Mouse (Mus musculus) urinary bladder, postnatal 25 days (tissue): ENCODE results near the gene Dek.

ENCODE experiments used
- DNase-seq: peaks from one replicate; pipeline ENCODE4 v3.0.0; 2022; ENCODE audit warnings: low spot score

Gene Dek

GRCm38 (mm10) chr13:47105711-47106579, at the start of gene Dek:
TSS of gene Dek (minus strand) at chr13:47106201.
- peak; percentile 76 for DNase-seq

GRCm38 (mm10) chr13:47154866-47155265, 48.9 kb upstream of the Dek start:
- no peak for DNase-seq

GRCm38 (mm10) chr13:47153206-47153605, 47.2 kb upstream of the Dek start:
- DNase-seq, result no peak

DNA sequence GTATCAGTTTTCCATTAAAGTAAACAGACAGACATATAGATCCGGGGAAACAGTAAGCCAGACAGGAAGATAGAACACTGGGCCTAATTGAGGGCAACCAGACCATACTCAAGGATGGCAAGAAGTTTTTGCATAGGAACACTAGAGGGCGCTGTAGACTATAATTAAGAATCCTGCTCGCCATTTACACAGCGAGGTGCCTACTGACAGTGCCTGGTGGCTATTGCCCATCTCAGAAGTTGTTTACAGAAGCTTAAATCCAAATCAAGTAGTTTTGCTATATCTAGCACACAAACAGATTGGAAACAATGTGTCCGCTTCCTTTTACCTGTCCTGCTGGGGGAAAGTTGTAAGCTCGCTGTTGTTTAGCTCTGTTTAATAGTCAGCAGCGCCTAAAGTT, 46.4 kb upstream of the Dek start:
- no peak for DNase-seq

- DNase-seq, result no peak
Observed at GRCm38 (mm10) chr13:47151060-47151459, 45.1 kb upstream of the Dek start.

GRCm38 (mm10) chr13:47149993-47150392, 44.0 kb upstream of the Dek start:
- DNase-seq, result no peak

DNA sequence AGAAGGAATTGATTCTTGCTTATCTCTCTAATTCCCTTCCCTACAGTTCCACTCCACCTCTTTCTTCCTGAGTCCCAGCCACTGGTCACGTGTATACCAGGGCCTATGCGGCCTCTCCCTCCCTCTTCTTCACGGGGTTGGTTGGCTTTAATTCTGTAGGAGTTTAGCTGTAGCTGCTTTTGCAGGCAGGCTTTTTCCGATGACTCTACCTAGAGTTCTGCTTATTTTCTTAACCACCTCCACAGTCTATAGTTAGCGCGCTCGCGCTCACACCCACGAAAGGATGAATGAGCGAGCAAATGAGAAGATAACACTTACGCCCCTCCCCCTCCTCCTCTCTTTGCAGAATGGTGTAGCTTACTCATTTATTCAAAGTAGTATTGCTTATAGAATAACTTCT, 42.6 kb upstream of the Dek start:
- DNase-seq, result no peak

DNA sequence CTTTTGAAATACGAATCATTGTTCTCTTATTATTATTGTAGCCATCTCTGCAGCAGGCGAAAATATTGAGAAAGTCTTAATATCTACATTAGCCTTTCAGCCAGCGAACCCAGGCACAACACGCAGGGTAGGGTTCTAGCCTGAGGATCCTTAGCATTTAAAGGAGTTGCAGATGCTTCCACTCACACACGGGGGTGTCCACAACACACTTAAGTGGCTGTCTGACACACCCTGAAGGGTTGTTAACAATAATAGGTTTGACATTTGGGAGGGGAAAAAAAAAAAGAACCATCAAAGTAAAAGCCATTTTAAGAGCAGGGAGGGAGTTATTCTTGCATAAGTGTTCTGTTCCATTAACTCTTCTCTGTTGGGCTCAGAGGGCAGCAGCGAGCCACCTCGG, 40.4 kb upstream of the Dek start:
- no peak for DNase-seq

DNA sequence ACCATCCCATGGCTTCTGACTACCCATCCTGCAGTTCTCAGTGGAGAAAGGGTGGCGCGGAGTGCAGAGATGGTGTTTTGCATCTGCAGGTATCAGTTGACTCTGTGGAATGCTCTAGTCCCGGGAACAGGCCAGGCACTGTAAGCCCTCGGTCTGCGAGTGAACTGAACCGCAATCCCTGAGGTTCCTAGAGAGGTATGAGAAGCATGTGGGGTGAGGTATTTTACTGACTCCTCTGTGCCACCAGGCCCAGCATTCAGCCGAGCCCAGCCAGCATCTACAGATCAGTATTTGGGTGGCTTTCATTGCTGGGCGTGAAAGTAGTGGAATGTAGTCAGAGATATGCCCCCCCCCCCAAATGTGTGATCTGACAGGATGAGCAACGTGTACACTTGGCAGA, 39.9 kb upstream of the Dek start:
- DNase-seq, result no peak

DNA sequence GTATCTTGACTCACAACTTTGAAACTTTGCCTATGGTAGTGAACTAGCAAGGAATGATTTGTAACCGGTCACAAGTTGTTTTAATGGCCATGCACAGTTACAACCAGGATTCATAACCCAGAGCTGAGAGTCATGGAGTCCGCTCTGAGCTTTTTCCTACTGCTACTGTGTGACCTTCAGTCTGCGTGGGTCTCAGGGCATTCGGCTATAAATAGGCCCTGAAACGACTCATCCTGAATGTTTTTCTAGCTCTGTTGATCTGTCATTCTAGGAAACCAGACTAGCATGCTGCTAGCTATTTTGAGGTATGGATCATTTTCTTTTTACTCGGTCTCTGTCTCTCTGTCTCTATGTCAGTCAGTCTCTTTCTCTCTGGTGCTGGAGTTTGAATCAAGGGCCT, 36.8 kb upstream of the Dek start:
- no peak for DNase-seq

GRCm38 (mm10) chr13:47135741-47136140, 29.7 kb upstream of the Dek start:
- no peak for DNase-seq

- no peak for DNase-seq
Observed at GRCm38 (mm10) chr13:47134836-47135235, 28.8 kb upstream of the Dek start.

GRCm38 (mm10) chr13:47133058-47133457, 27.1 kb upstream of the Dek start:
- DNase-seq, result no peak

- DNase-seq, result no peak
Observed at GRCm38 (mm10) chr13:47129090-47129489, 23.1 kb upstream of the Dek start.

GRCm38 (mm10) chr13:47125595-47125994, 19.6 kb upstream of the Dek start:
- no peak for DNase-seq

DNA sequence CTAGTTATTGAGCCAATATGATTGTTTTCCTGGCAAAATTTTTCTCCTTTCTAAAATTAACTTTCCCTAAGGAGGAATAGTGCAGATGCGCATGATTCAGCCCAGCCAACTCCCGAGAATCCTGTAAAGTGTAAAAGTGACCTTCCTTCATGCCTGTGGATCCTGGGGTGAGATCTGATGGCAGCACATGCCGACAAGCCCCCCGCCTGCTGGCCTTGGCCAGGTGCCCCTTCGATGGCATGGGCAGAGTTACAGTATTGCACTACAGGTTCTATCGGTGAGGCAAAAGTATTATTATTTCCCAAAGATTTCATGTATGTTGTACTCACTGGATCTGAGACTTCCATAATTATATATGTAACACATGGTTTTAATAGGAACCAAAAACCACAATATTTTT, 19.0 kb upstream of the Dek start:
- no peak for DNase-seq

GRCm38 (mm10) chr13:47124449-47124848, 18.4 kb upstream of the Dek start:
- DNase-seq, result no peak

GRCm38 (mm10) chr13:47122537-47123430, 16.8 kb upstream of the Dek start, which contains the start of gene Rnf144b:
TSS of gene Rnf144b (plus strand) at chr13:47122656.
- peak; percentile 39 for DNase-seq

DNA sequence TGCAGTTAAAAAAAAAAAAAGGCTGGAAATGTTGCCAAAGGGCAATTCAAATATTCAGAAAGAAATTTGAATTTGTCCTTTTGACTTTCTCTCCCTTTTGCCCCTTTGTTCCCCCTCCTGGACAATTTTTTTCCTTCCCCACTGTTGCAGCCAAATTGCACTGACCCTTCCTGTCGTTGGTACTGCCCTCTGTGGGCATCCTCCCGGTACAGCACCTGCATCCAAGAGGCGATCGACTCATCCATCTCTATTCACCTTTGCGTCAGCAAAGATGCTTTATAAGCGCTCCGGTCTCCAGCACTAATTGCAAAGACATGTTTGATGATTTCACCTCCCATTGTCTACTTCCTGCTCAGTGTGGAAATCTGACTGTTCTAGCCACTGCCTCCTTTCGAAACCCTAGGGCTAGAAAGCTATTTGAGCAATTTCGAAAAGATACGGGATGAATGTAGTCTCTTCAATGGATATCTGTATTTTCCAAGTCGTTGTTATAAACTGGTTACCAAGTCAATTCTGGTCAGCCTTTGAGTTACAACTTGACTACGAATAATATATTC, 15.4 kb upstream of the Dek start:
- no peak for DNase-seq

GRCm38 (mm10) chr13:47116000-47116399, 10.0 kb upstream of the Dek start:
- no peak for DNase-seq

- no peak for DNase-seq
Observed at GRCm38 (mm10) chr13:47112924-47113323, 6.9 kb upstream of the Dek start.

- DNase-seq, result no peak
Observed at GRCm38 (mm10) chr13:47112056-47112455, 6.1 kb upstream of the Dek start.

DNA sequence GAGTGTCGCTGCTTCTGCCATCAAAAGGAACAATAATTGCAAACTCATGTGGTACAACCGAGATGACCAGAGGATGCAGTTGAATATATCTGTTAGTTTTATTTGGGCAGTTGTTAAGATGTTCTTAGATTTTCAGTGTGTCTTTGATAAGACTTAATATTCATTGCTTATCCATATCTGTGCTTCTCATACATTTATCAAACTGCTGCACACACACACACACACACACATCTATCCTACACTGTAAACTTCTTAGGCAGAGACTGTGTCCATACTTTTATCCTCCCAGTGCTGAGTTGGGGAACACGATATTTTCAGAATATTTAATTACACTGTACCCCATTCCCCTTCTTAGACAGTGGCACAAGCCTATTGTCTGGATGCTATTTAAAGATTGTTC, 5.2 kb upstream of the Dek start:
- no peak for DNase-seq
